Mouse (Mus musculus): ENCODE results near the gene Mcrip2. TPM values are rescaled to one million over a fixed set of nuclear protein-coding genes. Genes with fewer than 3 reads are reported as not detected.

The Mcrip2 gene
- total and polyA plus RNA-seq, 3 experiments = 234 to 288 (median 254) TPM

- Histone ChIP-seq H3K4me1 (ENCODE audit: control insufficient read depth, insufficient read depth, low read length) (peaks cover 16% of the 10 kb centered on the region), H3K4me3 (no peak overlapping the region), H3K79me2 (replicated peaks; ENCODE audit: control insufficient read depth, insufficient read depth, low read length) (no peaks in the 10 kb centered on the region; the same call in 1 of the 2 replicates), H3K27ac (no peak overlapping the region), H3K36me3 (ENCODE audit: control insufficient read depth, insufficient read depth, low read length) (no peaks in the 10 kb centered on the region; the same call in 1 of the 2 replicates), H3K9ac (ENCODE audit: low read depth, low read length) (no peak overlapping the region), H3K27me3 (ENCODE audit: control insufficient read depth, insufficient read depth, low read length) (no peaks in the 10 kb centered on the region)
- no peak for TF ChIP-seq POLR2A (IDR thresholded peaks at IDR 0.05; ENCODE audit: insufficient read depth, low read depth, low read length)
- no peak for TF ChIP-seq CTCF (IDR thresholded peaks at IDR 0.05)
- no peak for TF ChIP-seq EP300 (IDR thresholded peaks at IDR 0.05; ENCODE audit: insufficient read depth, low read depth, low read length)
- intact Hi-C loops (cut with DNase I) = no loop called here
- no peak for DNase-seq
- 94% methylated on average over 13 of the region's 13 CpGs for WGBS
These were observed 41.6 kb downstream of the Mcrip2 start for GRCm38 (mm10) chr17:25827011-25827410.

- TF ChIP-seq POLR2A (IDR thresholded peaks at IDR 0.05; ENCODE audit: insufficient read depth, low read depth, low read length) (no peak), EP300 (IDR thresholded peaks at IDR 0.05; ENCODE audit: insufficient read depth, low read depth, low read length) (no peak), CTCF (IDR thresholded peaks at IDR 0.05) (no peak)
- no peak for DNase-seq
- intact Hi-C loops (cut with DNase I) = no loop called here
- H3K4me1 ChIP-seq (ENCODE audit: control insufficient read depth, insufficient read depth, low read length) = peaks cover 8% of the 10 kb centered on the region
- H3K4me3 ChIP-seq = no peak overlapping the region
- no peaks in the 10 kb centered on the region for H3K27me3 ChIP-seq (ENCODE audit: control insufficient read depth, insufficient read depth, low read length)
- 93% methylated on average over 27 of the region's 27 CpGs for WGBS
- H3K36me3 ChIP-seq (ENCODE audit: control insufficient read depth, insufficient read depth, low read length) = no peaks in the 10 kb centered on the region
- no peak overlapping the region for H3K9ac ChIP-seq (ENCODE audit: low read depth, low read length)
- no peaks in the 10 kb centered on the region; the same call in 1 of the 2 replicates for H3K79me2 ChIP-seq (replicated peaks; ENCODE audit: control insufficient read depth, insufficient read depth, low read length)
- no peak overlapping the region for H3K27ac ChIP-seq
These were observed 42.5 kb downstream of the Mcrip2 start for GRCm38 (mm10) chr17:25825984-25826570.

- Histone ChIP-seq H3K4me1 (ENCODE audit: control insufficient read depth, insufficient read depth, low read length) (peaks cover 8% of the 10 kb centered on the region), H3K4me3 (no peak overlapping the region), H3K79me2 (replicated peaks; ENCODE audit: control insufficient read depth, insufficient read depth, low read length) (no peaks in the 10 kb centered on the region), H3K9ac (ENCODE audit: low read depth, low read length) (no peak overlapping the region), H3K27ac (no peak overlapping the region), H3K36me3 (ENCODE audit: control insufficient read depth, insufficient read depth, low read length) (no peaks in the 10 kb centered on the region), H3K27me3 (ENCODE audit: control insufficient read depth, insufficient read depth, low read length) (no peaks in the 10 kb centered on the region)
- no peak for DNase-seq
- intact Hi-C loops (cut with DNase I) = no loop called here
- WGBS = 87% methylated on average over 6 of the region's 6 CpGs
- no peak for TF ChIP-seq EP300 (IDR thresholded peaks at IDR 0.05; ENCODE audit: insufficient read depth, low read depth, low read length)
These were observed 43.3 kb downstream of the Mcrip2 start for GRCm38 (mm10) chr17:25825311-25825710.

GRCm38 (mm10) chr17:25824362-25825142 is 44.0 kb downstream of the Mcrip2 start:
- Histone ChIP-seq H3K36me3 (ENCODE audit: control insufficient read depth, insufficient read depth, low read length) (no peaks in the 10 kb centered on the region), H3K4me1 (ENCODE audit: control insufficient read depth, insufficient read depth, low read length) (peaks cover 8% of the 10 kb centered on the region), H3K27ac (no peak overlapping the region), H3K27me3 (ENCODE audit: control insufficient read depth, insufficient read depth, low read length) (peaks cover 5% of the 10 kb centered on the region), H3K4me3 (no peak overlapping the region; the same call in 1 of the 2 replicates), H3K9ac (ENCODE audit: low read depth, low read length) (no peak overlapping the region), H3K79me2 (replicated peaks; ENCODE audit: control insufficient read depth, insufficient read depth, low read length) (no peaks in the 10 kb centered on the region)
- intact Hi-C loops (cut with DNase I) = no loop called here
- whole genome bisulfite sequencing = 71% methylated on average over 17 of the region's 17 CpGs
- no peak for TF ChIP-seq CTCF (IDR thresholded peaks at IDR 0.05)
- no peak for TF ChIP-seq EP300 (IDR thresholded peaks at IDR 0.05; ENCODE audit: insufficient read depth, low read depth, low read length)
- no peak for TF ChIP-seq POLR2A (IDR thresholded peaks at IDR 0.05; ENCODE audit: insufficient read depth, low read depth, low read length)
- no peak for DNase-seq

GRCm38 (mm10) chr17:25823452-25823851 is 45.1 kb downstream of the Mcrip2 start, which contains the start of gene Wdr24:
Gene Wdr24, plus strand, starts transcription at chr17:25823627.
- peak; percentile 82 for TF ChIP-seq POLR2A (IDR thresholded peaks at IDR 0.05; ENCODE audit: insufficient read depth, low read depth, low read length)
- no peak for TF ChIP-seq CTCF (IDR thresholded peaks at IDR 0.05)
- TF ChIP-seq EP300 (IDR thresholded peaks at IDR 0.05; ENCODE audit: insufficient read depth, low read depth, low read length) = 0 out of 2 replicates have a peak, but pooled peaks have one; percentile 38
- DNase-seq = peak; percentile 79 to 81
- no peaks in the 10 kb centered on the region for H3K79me2 ChIP-seq (replicated peaks; ENCODE audit: control insufficient read depth, insufficient read depth, low read length)
- no peaks in the 10 kb centered on the region for H3K36me3 ChIP-seq (ENCODE audit: control insufficient read depth, insufficient read depth, low read length)
- H3K27me3 ChIP-seq (ENCODE audit: control insufficient read depth, insufficient read depth, low read length) = peaks cover 10% of the 10 kb centered on the region
- H3K4me1 ChIP-seq (ENCODE audit: control insufficient read depth, insufficient read depth, low read length) = peaks cover 8% of the 10 kb centered on the region
- intact Hi-C loops (cut with DNase I) = no loop called here
- peak within 1 kb of the TSS; percentile 56 for H3K4me3 ChIP-seq
- H3K27ac ChIP-seq = peak within 1 kb of the TSS; percentile 40
- WGBS = under 1% methylated on average over 18 of the region's 18 CpGs
- peak within 1 kb of the TSS; percentile 82 for H3K9ac ChIP-seq (ENCODE audit: low read depth, low read length)
